Mouse (Mus musculus) C2C12 (cell line): ENCODE measurements at regions not wholly inside any gene's neighbourhood (a gene's known extent, or its start where the extent isn't known, plus 50 kb on each side); places are given as distances from the start of the nearest gene placed in this dataset.

Experiments used
- CTCF ChIP-seq: IDR thresholded peaks from one replicate; pipeline ENCODE4 v1.5.1; 2011; ENCODE audit not compliant: control insufficient read depth, insufficient read depth, insufficient read length
- FOSL1 ChIP-seq: IDR thresholded peaks from one replicate; pipeline ENCODE4 v1.8.0; 2011; ENCODE audit warnings: mild to moderate bottlenecking, low read length; ENCODE audit not compliant: poor library complexity, insufficient read depth, severe bottlenecking
- USF1 ChIP-seq: IDR thresholded peaks from one replicate; pipeline ENCODE4 v1.6.1; 2011; ENCODE audit warnings: low read depth, mild to moderate bottlenecking, control low read depth, moderate library complexity

- TF ChIP-seq CTCF = no peak
- TF ChIP-seq USF1 = no peak
- TF ChIP-seq FOSL1 = no peak
Measured at GRCm38 (mm10) chr16:47526613-47527012, 756.9 kb upstream of the Dppa4 start.
